Mouse (Mus musculus) right cerebral cortex, postnatal 25 days (tissue): ENCODE measurements around the gene Copg2.

Source experiments
- DNase-seq: peaks from one replicate; pipeline ENCODE4 v3.0.0; 2022

Copg2 gene

GRCm38 (mm10) chr6:30896195-30896985 lies at the start of gene Copg2:
Copg2 (minus strand) TSS chr6:30896794.
- DNase-seq: peak; percentile 97

DNA sequence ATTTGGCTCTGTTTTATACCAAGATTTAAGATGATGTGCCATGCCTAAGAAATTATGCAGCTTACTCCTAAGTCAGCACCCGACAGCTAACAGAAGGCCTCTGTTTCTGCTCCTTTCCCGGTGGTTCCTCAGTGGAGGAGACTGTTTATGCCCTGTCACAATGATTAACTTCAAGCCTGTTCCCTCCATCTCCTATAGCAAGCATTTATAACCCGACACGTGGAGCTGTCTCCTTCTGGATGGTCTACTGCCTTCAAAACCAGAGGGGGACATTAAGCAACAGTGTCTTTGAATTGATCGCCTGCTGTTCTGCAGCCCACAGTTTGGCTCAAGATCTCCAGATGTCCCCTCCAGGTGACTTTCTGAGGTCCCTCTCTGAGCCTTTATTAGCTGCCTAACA lies 42.7 kb upstream of the Copg2 start:
- DNase-seq: no peak

DNA sequence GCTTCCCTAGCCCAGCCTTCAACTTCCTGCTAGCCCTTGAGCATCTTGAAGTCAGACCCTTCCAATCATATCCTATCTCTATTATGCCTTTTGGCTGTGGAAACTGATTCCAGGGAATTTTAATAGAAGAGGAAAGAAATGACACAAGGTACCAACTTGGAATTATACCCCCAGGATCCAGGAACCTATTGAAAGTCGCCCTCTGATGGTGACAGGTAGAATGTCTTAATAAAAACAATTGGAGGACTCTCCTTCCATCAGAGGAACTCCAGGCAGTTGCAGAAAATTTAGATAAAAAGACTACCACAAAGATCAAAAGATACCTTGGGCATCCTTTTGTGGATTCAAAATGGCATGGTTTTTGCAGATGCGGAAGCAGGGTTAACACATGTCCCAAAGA lies 26.2 kb upstream of the Copg2 start:
- DNase-seq: no peak

- no peak for DNase-seq
Measured at GRCm38 (mm10) chr6:30921826-30922225, 25.2 kb upstream of the Copg2 start.

- peak; percentile 61 for DNase-seq
Measured at GRCm38 (mm10) chr6:30920834-30921675, 24.5 kb upstream of the Copg2 start.

- no peak for DNase-seq
Measured at GRCm38 (mm10) chr6:30915473-30915872, 18.9 kb upstream of the Copg2 start, which contains the start of gene Tsga13. Tsga13 (minus strand) TSS chr6:30915573.

DNA sequence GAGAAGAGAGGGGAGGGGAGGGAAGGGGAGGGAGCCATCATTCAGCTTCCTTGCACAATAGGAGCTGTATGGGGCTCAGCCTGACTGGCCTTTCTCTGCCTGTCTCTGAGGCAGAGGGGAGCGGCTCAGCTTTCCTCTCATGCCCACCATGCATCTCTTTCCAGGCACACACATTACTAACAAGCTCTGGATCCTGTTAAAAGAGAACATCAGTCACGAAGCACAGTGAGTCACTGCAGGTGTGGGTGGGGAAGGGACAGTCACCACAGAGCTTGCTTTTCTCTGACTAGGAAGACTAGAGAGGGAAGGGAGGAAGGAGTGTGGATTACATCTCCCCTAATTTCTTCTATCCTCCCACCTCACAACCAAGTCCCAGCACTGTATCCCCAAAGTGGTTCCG lies 11.4 kb upstream of the Copg2 start:
- peak; percentile 74 for DNase-seq

GRCm38 (mm10) chr6:30904911-30905310 lies 8.3 kb upstream of the Copg2 start:
- no peak for DNase-seq

- DNase-seq: no peak
Measured at GRCm38 (mm10) chr6:30904033-30904432, 7.4 kb upstream of the Copg2 start.

DNA sequence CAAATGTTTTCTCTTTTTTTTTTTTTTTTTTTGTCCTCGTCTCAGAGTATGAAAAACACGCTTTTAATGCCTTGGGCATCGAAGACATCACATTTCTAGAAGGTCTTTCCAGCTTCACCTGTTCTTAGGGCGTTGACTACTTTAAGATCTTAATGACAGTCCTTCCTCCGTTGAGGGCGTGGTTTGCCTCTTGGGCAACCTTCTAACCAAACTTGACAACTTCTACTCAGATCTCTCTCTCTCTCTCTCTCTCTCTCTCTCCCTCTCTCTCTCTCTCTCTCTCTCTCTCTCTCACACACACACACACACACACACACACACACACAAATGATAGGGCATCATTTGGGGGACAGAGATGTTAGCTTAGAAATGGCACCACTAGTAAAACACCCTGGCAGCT lies 926 bp upstream of the Copg2 start:
- DNase-seq: no peak

- DNase-seq: no peak
Measured at GRCm38 (mm10) chr6:30896986-30897327, 363 bp upstream of the Copg2 start.

GRCm38 (mm10) chr6:30895819-30896194 lies 787 bp downstream of the Copg2 start:
- no peak for DNase-seq

GRCm38 (mm10) chr6:30893081-30893480 lies 3.5 kb downstream of the Copg2 start:
- no peak for DNase-seq

GRCm38 (mm10) chr6:30891761-30892160 lies 4.8 kb downstream of the Copg2 start:
- no peak for DNase-seq

DNA sequence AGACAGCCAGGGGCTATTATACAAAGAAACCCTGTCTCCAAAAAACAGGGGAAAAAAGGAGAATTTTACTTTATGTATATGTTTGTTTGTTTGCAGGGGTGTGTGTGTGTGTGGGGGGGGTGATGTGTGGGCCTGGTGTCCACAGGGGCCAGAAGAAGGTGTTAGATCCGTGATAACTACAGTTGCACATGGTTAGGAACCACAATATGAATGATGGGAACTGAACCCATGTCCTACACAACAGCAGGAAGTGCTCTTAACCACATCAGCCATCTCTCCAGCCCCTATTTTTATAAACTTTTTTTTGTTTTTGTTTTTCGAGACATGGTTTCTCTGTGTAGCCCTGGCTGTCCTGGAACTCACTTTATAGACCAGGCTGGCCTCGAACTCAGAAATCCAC lies 11.7 kb downstream of the Copg2 start:
- no peak for DNase-seq

DNA sequence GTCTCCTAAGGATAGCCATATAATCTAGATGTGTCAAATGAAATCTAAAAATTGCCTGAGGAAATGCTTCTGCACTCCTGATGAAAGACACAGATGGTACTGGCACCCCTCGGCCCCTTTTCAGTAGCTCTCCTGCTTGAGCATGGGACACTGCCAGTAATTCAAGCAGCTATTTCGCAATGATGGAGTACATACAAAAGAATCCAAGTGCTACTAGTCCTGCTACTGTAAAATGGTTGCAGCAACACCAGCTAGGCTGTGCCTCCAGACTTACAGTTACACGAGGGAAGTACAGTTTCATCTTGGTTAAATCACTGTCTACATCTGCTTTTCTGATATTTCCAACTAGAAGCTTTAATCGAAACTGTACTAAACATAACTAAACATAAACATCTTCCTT lies 13.1 kb downstream of the Copg2 start:
- DNase-seq: no peak

GRCm38 (mm10) chr6:30876661-30877060 lies 19.9 kb downstream of the Copg2 start:
- DNase-seq: no peak

DNA sequence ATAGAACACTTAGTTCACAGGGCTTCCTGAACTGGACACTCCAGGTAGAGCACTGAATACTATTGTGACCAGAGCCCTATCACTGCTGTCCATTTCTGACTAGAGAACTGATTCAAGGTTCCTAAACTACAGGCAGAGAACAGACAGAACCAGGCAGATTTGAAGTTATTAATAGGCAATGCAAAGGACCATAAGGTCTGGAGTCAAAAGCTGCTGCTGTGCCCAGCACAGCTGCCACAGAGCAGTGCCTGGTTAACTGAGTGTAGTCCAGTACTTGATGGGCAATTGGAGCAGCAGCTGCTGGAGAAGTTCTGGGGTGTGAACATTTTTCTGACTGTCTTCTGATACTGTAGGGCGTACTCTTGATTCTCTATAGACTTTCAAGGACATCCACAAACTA lies 30.1 kb downstream of the Copg2 start:
- DNase-seq: no peak

GRCm38 (mm10) chr6:30865031-30865678 lies 31.4 kb downstream of the Copg2 start:
- no peak for DNase-seq

- no peak for DNase-seq
Measured at GRCm38 (mm10) chr6:30855956-30856355, 40.6 kb downstream of the Copg2 start.

DNA sequence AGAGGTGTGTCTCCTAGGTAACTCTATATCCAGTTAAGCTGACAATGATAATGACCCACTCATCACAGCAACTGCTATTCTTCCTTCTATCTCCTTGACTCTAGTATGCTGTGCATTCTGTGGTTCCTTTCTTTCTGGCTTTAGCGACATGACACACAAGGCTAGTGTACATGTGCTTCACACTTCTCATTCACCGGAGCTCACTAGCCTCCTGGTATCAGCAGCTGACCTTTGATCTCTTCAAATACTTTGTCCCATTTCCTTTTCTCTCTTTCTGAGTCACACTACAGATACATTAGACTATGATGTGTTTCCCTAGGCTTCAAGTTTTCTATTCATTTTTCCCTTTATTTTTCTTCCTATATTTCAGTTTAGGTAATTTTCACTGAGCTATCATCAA lies 41.4 kb downstream of the Copg2 start:
- no peak for DNase-seq

- no peak for DNase-seq
Measured at GRCm38 (mm10) chr6:30849818-30850217, 46.8 kb downstream of the Copg2 start.

- no peak for DNase-seq
Measured at GRCm38 (mm10) chr6:30832241-30832640, 64.4 kb downstream of the Copg2 start.

DNA sequence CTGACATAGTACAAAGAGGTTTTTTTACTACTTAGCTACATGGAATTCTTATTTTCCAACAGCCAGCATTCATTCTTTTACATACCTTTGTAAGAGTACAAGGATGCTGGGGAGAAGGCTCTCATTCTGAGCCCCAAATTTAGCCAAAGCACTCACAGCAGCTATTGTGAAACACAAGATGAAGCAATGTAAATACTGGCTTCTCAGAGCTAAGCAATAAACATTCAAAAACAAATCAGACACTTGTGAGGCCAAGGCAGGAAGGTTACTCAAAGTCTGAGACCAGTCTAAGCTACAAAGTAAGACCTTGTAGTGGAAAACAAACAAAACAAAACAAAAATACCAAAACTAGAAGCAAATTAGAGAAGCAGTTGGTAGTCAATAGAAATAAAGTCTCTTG lies 83.0 kb downstream of the Copg2 start:
- no peak for DNase-seq
